Mouse (Mus musculus): ENCODE measurements at regions not wholly inside any gene's neighbourhood (a gene's known extent, or its start where the extent isn't known, plus 50 kb on each side); places are given as distances from the start of the nearest gene placed in this dataset.

DNA sequence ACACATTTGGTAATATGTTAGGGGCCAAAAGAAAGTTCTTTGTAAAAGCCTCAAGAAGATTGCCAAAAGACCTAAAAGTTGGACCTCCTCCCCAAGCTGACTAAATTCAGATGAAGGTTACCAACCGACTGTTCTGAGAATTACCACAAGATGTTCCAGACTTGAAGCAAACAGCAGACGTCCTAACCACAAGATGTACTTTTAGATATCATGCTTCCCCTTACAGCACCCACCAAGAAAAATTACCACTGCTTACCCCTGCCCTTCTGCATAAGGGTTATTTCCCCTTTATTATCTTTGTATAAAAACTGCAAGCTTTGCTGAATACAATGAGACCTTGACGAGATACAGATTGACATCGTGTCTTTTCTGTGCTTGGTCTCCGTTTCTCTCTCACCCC, 121.6 kb upstream of the Cst10 start:
- no peak for DNase-seq (ENCODE audit: low read depth, low spot score)

DNA sequence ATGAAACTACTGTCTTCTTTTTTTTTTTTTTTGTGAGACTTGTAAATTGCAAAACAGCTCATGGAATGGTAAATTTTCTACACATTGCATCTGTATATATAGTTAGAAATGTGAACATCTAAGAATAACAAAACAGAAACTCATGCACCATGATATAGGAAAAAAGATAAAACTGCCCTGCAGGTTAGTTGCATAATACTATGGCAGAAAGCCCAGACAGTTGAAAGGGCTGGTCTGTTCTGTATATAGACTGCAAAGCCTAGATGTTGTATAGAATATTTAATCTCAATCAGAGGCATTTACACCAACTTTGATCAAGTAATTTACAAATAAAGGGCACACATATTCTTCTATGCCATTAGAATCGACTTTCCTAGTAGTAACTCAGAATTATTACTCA, 120.7 kb upstream of the Cst10 start:
- no peak for DNase-seq (ENCODE audit: low read depth, low spot score)

DNA sequence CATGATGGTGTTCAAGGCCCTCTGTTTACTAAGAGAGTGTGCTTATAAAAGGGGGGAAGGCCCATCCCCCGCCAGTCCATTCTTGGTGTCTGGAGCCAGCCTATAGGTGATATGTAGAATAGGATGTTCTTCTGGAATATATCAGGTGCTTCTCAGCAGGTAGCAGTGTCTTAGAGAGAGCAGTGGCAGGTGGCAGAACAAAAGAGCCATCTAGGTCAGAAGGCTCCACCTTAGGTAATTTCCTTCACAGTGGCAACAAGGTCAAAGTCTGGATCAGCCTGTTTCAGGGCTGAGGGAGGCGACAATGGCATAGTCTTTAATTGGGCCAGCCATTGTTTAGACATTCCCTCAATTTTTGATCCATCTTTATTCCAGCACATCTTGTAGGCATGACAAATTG, 107.9 kb upstream of the Cst10 start:
- DNase-seq (ENCODE audit: low read depth, low spot score), result peak; percentile 53

DNA sequence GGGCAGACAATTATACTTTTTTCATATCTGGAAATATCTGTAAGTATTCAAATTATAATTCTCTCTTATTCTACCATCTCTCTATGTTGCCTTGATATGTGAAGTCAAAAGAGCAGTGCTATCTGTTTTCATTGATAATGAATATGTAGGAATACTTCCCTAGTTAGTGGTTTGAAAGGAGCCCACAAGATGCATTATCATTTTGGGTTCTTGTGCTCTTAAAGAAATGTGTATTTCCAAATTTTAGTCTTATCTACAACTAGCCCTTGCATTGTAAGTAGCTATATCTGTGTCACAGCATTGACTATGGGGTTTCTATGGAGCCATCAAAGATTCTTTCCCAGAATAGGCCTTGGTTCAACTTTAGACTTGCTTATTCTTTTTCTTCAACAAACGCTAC, 99.3 kb upstream of the Cst10 start:
- no peak for DNase-seq (ENCODE audit: low read depth, low spot score)

DNA sequence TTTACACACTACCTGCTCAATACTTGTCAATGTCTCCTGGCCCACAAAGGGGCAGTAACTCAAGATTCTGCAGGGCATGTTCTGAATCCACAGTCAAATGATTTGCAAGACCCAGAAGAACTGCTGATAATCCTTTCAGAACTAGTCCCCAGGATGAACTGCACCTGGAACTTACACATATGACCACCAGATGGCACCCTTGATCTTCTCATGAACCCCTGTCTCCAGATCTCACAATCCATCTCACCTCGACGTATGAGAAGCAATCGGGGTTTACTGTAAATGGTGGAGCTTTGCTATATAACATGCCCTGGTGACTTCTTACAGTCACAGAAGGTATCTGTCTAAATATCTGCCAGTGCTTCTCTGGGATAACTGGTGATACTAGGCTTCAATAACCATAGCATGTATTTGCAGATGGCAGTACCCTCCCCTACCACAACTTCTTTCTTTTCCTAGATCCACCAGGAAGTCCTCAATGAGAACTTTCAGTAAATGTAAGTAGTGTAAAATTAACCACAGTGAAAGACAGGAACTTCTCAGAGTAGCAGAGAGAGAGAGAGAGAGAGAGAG, 54.5 kb upstream of the Cst10 start:
- peak; percentile 80 for DNase-seq (ENCODE audit: low read depth, low spot score)

All from ZHBTc4 (cell line).